In genomic region chr16:42807536-42807935, GRCm38 (mm10) we compare ENCODE assay signal across 28 mouse cellular contexts.
DNase-seq lines count a peak whose midpoint lies in the region; ATAC-seq lines count a peak whose summit lies in the region.
"Had no signal": no experiment of that assay in that cellular context is flagged by ENCODE, and none has a peak within 500 bp of the region (broad histone marks: within the 10 kb centered on the region; RNA-seq: fewer than 3 reads in every experiment).

No protein-coding gene starts in this region.

- H3K27ac ChIP-seq in intestine, embryonic 16.5 days (ENCODE audit: low read length) = no peak overlapping the region
- H3K27ac ChIP-seq in hindbrain, embryonic 11.5 days (ENCODE audit: low read depth, low read length) = no peak overlapping the region
- no peak overlapping the region for H3K27ac ChIP-seq in heart, embryonic 10.5 days
- H3K27ac ChIP-seq: embryonic facial prominence, embryonic 13.5 days; embryonic facial prominence, embryonic 15.5 days; forebrain, embryonic 10.5 days; forebrain, embryonic 12.5 days had no signal

- intact Hi-C loops in left cerebral cortex, postnatal 14 days (cut with DNase I) = no loop called here

- H3K9ac ChIP-seq in intestine, embryonic 16.5 days (ENCODE audit: low read depth, low read length) = no peak overlapping the region
- H3K9ac ChIP-seq in hindbrain, embryonic 11.5 days (ENCODE audit: low read depth, low read length) = no peak overlapping the region
- H3K9ac ChIP-seq: embryonic facial prominence, embryonic 13.5 days; embryonic facial prominence, embryonic 15.5 days; forebrain, embryonic 12.5 days; forebrain, postnatal 0 days had no signal

- H3K36me3 ChIP-seq in intestine, embryonic 16.5 days (ENCODE audit: control insufficient read depth, insufficient read depth, low read length) = no peaks in the 10 kb centered on the region
- H3K36me3 ChIP-seq in hindbrain, embryonic 11.5 days (ENCODE audit: control insufficient read depth, insufficient read depth, low read length) = no peaks in the 10 kb centered on the region
- no peaks in the 10 kb centered on the region for H3K36me3 ChIP-seq in heart, embryonic 10.5 days
- H3K36me3 ChIP-seq: embryonic facial prominence, embryonic 13.5 days; embryonic facial prominence, embryonic 15.5 days; forebrain, embryonic 10.5 days; forebrain, embryonic 12.5 days; G1E had no signal

- WGBS in intestine, embryonic 16.5 days = 68% methylated on average over 2 of the region's 2 CpGs
- WGBS in large intestine, adult 2 months = 36% methylated on average over 2 of the region's 2 CpGs
- WGBS in hindbrain, embryonic 11.5 days = 84% methylated on average over 2 of the region's 2 CpGs
- 80% methylated on average over 2 of the region's 2 CpGs for WGBS in heart, embryonic 10.5 days

- DNase-seq in R1 (ENCODE audit: low read depth, low spot score) = peak; percentile 21
- DNase-seq in large intestine, adult 2 months (ENCODE audit: low read depth, low spot score) = peak; percentile 10
- DNase-seq in hindbrain, embryonic 11.5 days (ENCODE audit: low spot score) = no peak
- no peak for DNase-seq in heart, embryonic 10.5 days (ENCODE audit: low spot score)
- DNase-seq in left cerebral cortex, postnatal 14 days (ENCODE audit: low spot score in 2 of 2) = no peak
- DNase-seq: adrenal gland, adult 2 months; adrenal gland, postnatal 10 days; adrenal gland, postnatal 25 days; B cell, adult 2 months; cerebellum, adult 11 months; cerebellum, adult 18-20 months; cerebellum, adult 8-10 months; cerebellum, adult 9-11 months; cerebellum, postnatal 14 days; cerebellum, postnatal 36 days; embryo, embryonic 11 days; forebrain, postnatal 0 days had no signal

- H3K4me3 ChIP-seq in intestine, embryonic 16.5 days (ENCODE audit: low read length) = no peak overlapping the region
- no peak overlapping the region for H3K4me3 ChIP-seq in hindbrain, embryonic 11.5 days (ENCODE audit: low read depth, low read length)
- no peak overlapping the region for H3K4me3 ChIP-seq in heart, embryonic 10.5 days
- H3K4me3 ChIP-seq: embryonic facial prominence, embryonic 13.5 days; embryonic facial prominence, embryonic 15.5 days; erythroblast, embryonic 14.5 days; forebrain, embryonic 10.5 days; forebrain, embryonic 12.5 days had no signal

- ATAC-seq in intestine, embryonic 16.5 days = peak; percentile 76
- no peak for ATAC-seq in hindbrain, embryonic 11.5 days (ENCODE audit: low FRiP score)
- ATAC-seq: CD4-positive, CD25-positive, alpha-beta regulatory T cell, adult 4 months; forebrain, embryonic 14.5 days; forebrain, postnatal 0 days; Patski had no signal

- H3K9me3 ChIP-seq in intestine, embryonic 16.5 days (ENCODE audit: control insufficient read depth, low read length) = no peaks in the 10 kb centered on the region
- no peaks in the 10 kb centered on the region for H3K9me3 ChIP-seq in hindbrain, embryonic 11.5 days (ENCODE audit: control insufficient read depth, low read length)
- H3K9me3 ChIP-seq in heart, embryonic 10.5 days = no peaks in the 10 kb centered on the region
- H3K9me3 ChIP-seq: embryonic facial prominence, embryonic 13.5 days; embryonic facial prominence, embryonic 15.5 days; forebrain, embryonic 10.5 days; forebrain, embryonic 12.5 days; G1E had no signal

- 0 out of 2 replicates have a peak, but pooled peaks cover 2% of the 10 kb centered on the region for H3K4me1 ChIP-seq in intestine, embryonic 16.5 days (ENCODE audit: control insufficient read depth, insufficient read depth, low read length)
- H3K4me1 ChIP-seq in hindbrain, embryonic 11.5 days (replicated peaks; ENCODE audit: control insufficient read depth, insufficient read depth, low read length) = no peaks in the 10 kb centered on the region
- H3K4me1 ChIP-seq in heart, embryonic 10.5 days = no peaks in the 10 kb centered on the region
- H3K4me1 ChIP-seq: embryonic facial prominence, embryonic 13.5 days; embryonic facial prominence, embryonic 15.5 days; forebrain, embryonic 10.5 days; forebrain, embryonic 12.5 days had no signal

- no peak overlapping the region for H3K4me2 ChIP-seq in intestine, embryonic 16.5 days (ENCODE audit: low read depth, low read length)
- H3K4me2 ChIP-seq in hindbrain, embryonic 11.5 days (replicated peaks; ENCODE audit: low read depth, low read length) = no peak overlapping the region
- H3K4me2 ChIP-seq: embryonic facial prominence, embryonic 13.5 days; embryonic facial prominence, embryonic 15.5 days; forebrain, embryonic 12.5 days had no signal

- H3K27me3 ChIP-seq in intestine, embryonic 16.5 days (replicated peaks; ENCODE audit: control insufficient read depth, insufficient read depth, low read length) = no peaks in the 10 kb centered on the region
- no peaks in the 10 kb centered on the region for H3K27me3 ChIP-seq in hindbrain, embryonic 11.5 days (ENCODE audit: control insufficient read depth, insufficient read depth, low read length)
- H3K27me3 ChIP-seq in heart, embryonic 10.5 days (ENCODE audit: insufficient read depth, poor library complexity, severe bottlenecking) = no peaks in the 10 kb centered on the region
- H3K27me3 ChIP-seq: CH12.LX; embryonic facial prominence, embryonic 13.5 days; embryonic facial prominence, embryonic 15.5 days; forebrain, embryonic 12.5 days; Patski had no signal

Comparison
In these comparisons a context has a peak if more than half of its experiments do, and no peak if none do; other contexts are left out.
1. DNase-seq: peak in R1 (single experiment) and large intestine, adult 2 months (single experiment); none in hindbrain, embryonic 11.5 days (single experiment), heart, embryonic 10.5 days (single experiment) and left cerebral cortex, postnatal 14 days (0 of 2).